Mouse (Mus musculus) right cerebral cortex, postnatal 25 days (tissue): Measurements from ENCODE around the gene Rasal2.

Source experiments
- DNase-seq: peaks from one replicate; pipeline ENCODE4 v3.0.0; 2022

The Rasal2 gene

GRCm38 (mm10) chr1:157323091-157323490 is 89.3 kb downstream of the Rasal2 start:
- no peak for DNase-seq

DNA sequence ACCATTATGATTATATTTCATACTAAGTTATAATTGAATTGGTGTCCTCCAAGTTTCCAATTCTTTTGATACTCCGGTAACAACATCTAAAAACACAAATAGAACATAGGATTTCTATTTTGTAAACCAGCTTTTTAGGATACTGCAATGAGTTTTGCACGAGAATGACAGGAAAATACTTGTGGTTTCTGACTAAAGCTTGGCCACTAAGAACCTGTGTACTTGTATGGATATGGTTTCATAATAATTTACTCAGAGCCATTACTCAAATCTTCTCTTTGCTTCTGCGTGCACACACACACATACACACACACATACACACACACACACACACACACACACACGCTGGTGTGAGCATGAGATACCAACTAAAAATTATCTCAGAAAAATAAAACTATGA is 93.5 kb downstream of the Rasal2 start:
- DNase-seq, result no peak

DNA sequence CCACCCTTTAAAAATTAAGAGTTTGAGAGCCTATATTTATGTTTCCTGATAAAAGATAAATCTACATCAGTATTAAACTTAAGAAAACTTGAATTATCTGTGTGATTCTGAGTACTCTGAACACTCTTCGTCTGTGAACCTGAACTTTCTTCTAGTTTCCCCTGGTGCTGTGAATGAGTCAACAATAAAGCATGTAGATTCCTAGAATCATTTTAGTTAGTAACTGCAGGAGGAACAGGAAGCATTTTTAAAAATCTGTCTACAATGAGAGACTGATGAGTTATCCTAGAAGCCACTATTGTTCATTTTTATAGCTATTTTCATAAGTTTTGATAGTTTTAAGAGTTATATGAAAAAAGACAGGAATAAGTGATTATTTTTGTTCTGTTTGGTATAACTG is 111.1 kb downstream of the Rasal2 start:
- no peak for DNase-seq

DNA sequence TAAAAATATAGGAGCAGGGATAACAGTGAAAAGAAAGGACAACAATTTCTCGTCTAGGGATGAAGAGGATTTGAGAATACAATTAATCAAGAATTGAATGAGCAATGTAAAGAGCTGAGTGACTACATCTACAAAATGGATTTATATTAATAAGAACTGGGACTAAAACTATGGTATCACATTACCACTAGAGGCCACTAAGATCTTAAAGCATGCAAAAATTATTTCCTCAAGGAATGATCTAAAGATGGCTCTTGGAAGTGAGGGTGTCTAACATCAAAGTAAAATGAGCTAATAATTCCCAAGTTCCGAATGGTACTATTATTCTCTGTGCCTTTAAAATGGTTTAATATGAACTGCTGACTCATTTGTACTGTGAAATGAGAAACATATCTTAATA is 112.8 kb downstream of the Rasal2 start:
- DNase-seq, result no peak

GRCm38 (mm10) chr1:157298990-157299389 is 113.4 kb downstream of the Rasal2 start:
- no peak for DNase-seq

- DNase-seq, result no peak
These were observed 115.3 kb downstream of the Rasal2 start for GRCm38 (mm10) chr1:157297137-157297536.

- no peak for DNase-seq
These were observed 116.5 kb downstream of the Rasal2 start for GRCm38 (mm10) chr1:157295868-157296267.

DNA sequence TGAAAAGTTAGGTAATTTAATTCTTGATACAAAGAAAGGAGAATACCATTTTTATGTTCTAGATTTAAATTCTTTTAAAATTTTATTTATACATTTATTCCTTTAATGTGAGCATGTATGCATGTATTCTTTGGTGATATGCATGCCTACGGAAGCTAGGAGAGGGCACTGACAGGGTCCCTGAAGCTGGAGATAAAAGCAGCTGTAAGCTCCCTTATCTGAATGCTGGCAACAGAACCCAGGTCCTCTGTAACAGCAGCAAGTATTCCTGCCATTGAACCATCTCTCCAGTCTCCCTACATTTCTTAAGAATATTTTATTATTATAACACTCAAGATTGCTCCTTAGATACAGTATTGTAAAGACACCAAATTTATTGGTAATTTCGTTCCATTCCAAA is 122.2 kb downstream of the Rasal2 start:
- no peak for DNase-seq

- DNase-seq, result no peak
These were observed 123.1 kb downstream of the Rasal2 start for GRCm38 (mm10) chr1:157289251-157289650.

DNA sequence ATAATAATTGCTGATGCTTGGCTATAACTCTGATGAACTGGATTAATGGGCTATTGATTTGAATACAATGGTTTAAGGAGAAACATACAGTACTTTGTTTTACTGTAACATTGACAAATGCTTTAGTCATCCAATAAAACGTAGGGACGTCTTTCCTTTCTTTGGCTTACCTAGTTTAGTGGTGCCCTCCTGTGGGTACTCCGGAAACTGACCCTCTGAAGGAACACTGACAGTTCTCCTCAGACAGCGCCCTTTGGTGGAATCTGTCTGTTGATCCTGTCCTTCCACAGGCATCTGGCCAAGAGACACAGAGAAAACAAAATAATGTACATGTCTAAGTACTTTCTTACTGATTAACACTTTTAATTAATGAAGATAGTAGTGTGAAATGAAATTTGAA is 125.8 kb downstream of the Rasal2 start:
- no peak for DNase-seq

DNA sequence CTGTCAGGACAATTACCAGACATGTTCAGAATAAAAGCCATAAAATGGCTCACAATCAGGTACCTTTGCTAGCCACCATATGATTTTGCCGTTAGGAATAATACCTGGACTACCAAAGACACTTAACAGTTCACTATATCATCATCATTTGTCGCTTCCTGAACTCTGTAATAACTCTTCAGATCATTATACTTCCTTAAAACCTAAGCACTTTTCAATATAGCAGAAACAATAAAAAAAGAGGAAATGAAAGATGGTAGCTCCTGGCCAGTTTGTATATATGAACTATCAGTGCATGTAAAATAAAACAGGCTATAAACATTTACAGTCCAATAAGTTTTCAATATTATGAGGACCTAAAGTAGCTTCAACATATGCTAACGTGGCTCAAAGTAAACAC is 127.0 kb downstream of the Rasal2 start:
- no peak for DNase-seq

- no peak for DNase-seq
These were observed 131.6 kb downstream of the Rasal2 start for GRCm38 (mm10) chr1:157280781-157281180.

DNA sequence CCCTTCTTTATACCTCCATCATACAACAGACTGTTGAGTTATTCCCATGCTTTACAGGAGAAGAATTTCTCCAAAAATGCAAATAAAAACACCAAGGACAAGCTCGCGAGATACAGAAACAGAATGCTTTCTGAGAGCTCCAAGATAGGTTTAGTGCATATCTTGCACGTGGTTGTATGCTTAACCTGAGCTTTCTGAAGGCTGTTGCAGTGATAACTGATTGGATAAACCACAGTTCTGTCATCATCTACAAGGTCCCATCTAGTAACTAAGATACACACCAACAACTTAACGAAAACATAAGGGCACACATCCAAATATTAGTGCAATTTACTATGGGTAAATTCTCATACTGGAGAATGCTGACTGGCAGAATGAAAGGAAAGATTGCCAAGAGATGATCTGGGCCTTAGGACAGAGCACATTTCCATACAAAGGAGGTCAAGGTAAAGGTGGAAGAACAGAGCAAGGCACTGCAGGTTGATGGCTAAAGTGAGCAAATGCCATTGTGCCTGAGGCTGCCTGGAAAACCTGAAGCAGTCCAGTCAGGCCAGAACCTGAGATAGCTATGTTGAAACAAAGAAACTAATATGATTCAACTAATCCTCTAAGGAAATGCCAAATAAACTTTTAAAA is 136.6 kb downstream of the Rasal2 start:
- DNase-seq, result no peak

DNA sequence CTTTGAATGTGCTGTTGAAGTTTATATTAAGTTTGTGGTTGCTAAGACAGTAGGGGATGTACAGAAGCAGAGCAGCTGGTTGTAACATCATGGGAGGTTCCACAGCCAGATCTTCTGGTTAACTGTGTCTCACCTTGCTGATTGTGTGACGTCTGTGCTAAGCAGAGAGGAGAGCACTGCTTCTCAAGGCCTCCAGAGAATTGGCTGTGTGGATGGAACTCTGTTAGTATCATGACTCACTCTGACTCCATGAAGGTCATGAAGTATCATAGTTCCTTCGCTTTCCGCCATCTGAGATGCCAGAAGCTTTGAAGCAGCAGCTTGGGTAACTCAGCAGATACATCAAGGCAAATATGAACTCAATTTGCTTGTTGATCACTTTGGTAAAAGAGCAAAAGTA is 144.5 kb downstream of the Rasal2 start:
- DNase-seq, result no peak

DNA sequence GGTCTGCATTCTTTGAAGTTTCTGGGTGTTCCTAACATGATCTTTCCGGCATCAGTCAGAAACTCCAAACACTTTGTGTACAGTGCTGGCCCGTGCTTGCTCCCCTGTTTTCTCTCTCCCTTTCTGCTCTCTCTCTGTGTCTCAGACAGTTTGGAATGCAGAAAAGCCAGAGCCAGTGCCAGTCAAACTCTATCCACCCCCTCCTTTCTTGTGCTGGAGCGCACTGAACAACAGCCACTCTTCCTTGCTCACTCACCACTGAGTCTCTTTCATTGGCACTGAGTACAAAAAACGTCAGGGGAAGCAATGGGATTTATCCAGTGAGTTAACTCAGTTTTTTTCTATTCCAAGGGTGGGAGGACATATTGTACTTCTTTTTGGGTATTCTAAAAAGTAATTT is 155.8 kb downstream of the Rasal2 start:
- DNase-seq, result peak; percentile 23

DNA sequence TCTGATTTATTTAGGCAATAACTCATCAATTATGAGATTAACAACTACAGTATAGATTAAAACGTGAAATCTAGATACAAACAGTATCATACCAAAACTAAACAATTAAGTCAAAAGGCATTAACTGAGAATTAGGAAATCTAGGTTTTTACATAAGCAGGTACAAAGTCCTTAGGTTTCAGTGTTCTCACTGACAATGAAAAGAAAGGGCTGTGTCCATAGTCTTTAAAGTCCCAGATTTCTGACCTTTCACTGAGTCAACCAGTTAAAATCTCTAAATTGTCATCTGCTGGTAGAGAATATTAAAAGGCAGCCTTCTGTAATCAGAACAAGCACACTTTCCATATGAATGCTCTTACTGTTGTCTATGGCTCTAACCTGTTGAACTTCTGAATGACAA is 156.6 kb downstream of the Rasal2 start:
- DNase-seq, result no peak

DNA sequence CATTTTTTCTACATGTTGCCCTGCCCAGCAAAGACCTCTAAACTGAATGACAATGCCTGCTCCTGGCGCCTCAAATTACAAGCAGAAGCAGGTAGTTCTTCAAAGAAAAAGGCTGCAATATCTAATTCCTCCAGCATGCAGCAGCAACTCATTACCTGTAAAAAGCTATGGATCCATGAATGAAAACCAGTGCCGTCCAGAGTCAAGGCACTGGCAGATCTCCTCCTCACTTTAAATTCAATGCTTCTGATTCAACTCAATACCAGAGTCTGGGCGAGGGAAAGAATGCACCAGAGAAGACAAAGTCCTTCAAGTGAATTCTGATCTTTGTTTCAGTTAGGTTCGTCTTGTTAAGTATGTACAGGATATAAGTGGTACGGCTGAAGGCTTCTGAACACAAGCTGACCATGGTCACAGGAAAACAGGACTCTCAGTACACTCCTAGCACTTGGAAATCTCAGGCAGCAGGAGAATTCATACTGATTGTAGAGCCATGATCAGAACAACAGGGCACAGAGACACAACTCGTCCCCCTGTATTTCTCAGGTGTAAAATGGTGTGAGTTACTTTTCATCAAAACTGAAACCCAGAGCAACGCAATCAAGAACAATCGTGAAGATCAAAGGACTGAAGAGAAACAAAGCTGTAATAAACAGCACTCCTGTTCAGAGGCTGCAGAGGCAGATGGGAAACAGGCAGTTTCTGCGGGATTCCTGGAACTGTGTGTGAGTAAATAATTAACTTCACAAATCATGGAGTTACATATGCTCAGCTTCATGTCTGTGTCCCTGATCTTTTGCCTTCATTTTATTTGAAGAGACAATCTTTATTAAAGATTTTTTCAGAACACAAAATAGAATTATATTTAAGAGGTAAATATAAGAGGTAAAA is 158.6 kb downstream of the Rasal2 start:
- DNase-seq, result no peak

- DNase-seq, result no peak
These were observed 164.3 kb downstream of the Rasal2 start for GRCm38 (mm10) chr1:157248112-157248511.

DNA sequence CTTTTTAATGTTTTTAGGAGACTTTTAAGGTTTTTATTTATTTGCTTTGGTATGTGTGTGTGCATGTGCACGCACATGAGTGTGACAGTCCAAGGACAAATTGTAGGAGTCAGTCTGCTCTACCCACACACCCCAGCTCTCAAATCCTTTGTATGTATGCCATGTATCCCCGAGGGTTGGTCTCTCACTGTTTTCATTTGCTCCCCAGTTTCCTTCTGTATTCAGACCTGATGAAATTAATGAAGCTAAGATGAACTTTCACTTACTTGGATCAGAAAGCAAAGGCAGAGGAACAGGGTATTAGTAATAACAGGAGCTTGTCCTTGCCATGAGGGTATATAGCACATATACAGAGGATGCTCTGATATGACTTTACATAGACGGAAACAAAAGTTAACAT is 165.1 kb downstream of the Rasal2 start:
- DNase-seq, result no peak

GRCm38 (mm10) chr1:157246779-157247178 is 165.6 kb downstream of the Rasal2 start:
- no peak for DNase-seq

DNA sequence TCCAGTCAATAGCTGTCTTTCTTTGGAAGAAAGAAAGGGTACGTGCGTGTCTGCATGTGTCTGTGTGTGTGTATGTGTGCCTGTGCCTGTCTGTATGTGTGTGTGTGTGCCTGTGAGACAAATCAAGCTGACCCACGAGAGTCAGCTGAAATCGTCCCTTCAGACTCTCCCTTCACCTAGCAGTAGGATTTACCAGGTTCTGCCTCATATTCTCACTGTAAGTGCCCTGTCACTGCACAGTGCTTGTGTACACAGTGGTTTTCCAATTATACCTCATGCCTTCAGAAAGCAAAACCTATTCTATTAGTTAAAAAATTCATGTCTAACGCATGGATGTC is 168.0 kb downstream of the Rasal2 start:
- DNase-seq, result no peak

- peak; percentile 38 for DNase-seq
These were observed 168.6 kb downstream of the Rasal2 start for GRCm38 (mm10) chr1:157243576-157244452.

DNA sequence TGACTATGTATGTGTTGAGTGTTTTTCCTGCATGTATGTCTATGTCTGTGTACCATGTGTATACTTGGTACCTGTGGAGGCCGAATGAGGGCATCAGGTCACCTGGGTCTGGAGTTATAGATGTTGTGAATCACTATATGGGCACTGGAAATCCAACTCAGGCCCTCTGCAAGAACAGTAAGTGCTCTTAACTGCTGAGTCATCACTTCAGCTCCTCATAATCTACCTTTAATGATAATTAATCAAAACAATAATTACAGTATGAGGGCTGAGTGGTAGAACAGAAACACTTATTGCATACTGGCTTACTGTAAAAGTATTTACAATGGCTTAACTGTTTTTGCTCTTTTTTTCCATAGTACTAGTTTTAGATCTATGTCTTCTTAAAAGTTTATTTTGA is 172.7 kb downstream of the Rasal2 start:
- DNase-seq, result no peak
